Mouse (Mus musculus) gastrocnemius, adult 8-10 months (tissue): ENCODE measurements around the gene Iglon5. TPM values are rescaled to one million over a fixed set of nuclear protein-coding genes. Genes with fewer than 3 reads are reported as not detected.

Experiments
- DNase-seq, 2 experiments: peaks; one replicate each; pipeline ENCODE4 v3.0.0; 2022; ENCODE audit warnings: low spot score in 2 of 2
- microRNA-seq: library from miRNA; unstranded; fragments of <30 nt; microRNA quantifications from one replicate; pipeline ENCODE4 v1.2.0, GENCODE M21; 2022
- total RNA-seq, 4 experiments: library from RNA; stranded (reverse); gene quantifications; 2 replicates each; pipeline ENCODE4 v1.2.4; 2022

Iglon5 gene
- total RNA-seq, 4 experiments from 2014 or later, result 0.10 to 0.31 (median 0.13) TPM; not detected in 1

GRCm38 (mm10) chr7:43429500-43429899, 60.4 kb downstream of the Iglon5 start:
- DNase-seq, result no peak

- no peak for DNase-seq
Measured at GRCm38 (mm10) chr7:43427406-43427805, 62.5 kb downstream of the Iglon5 start, which contains the start of gene Lim2. Lim2 (plus strand) TSS chr7:43427670.

- DNase-seq, result no peak
Measured at GRCm38 (mm10) chr7:43423991-43424625, 65.8 kb downstream of the Iglon5 start.

- peak; percentile 62 to 71 for DNase-seq
Measured at GRCm38 (mm10) chr7:43422995-43423617, 66.8 kb downstream of the Iglon5 start.

Small RNA genes lying within 50 kb of the gene (microRNA-seq; reads per million reads assigned to microRNA genes)
- gene Mir7051, result 3.3 reads per million

Other genes with a start within 250 kb of the Iglon5 start
- gene Zfp715, start 176.8 kb downstream of the Iglon5 start, total RNA-seq, result 10 to 100 TPM in 2 of 4 experiments, 1 to 10 TPM in 2; 9.9 to 11.7 (median 10.6) TPM
- not detected for gene Siglecf, start 138.7 kb downstream of the Iglon5 start, total RNA-seq
- gene Siglecg, start 81.9 kb downstream of the Iglon5 start, total RNA-seq, result not detected
- not detected for gene Lim2, start 62.4 kb downstream of the Iglon5 start, total RNA-seq
- not detected for gene Nkg7, start 53.0 kb downstream of the Iglon5 start, total RNA-seq
- not detected for gene Cldnd2, start 49.3 kb downstream of the Iglon5 start, total RNA-seq
- 100 to 1,000 TPM; 284 to 324 (median 303) TPM for gene Etfb, start 46.0 kb downstream of the Iglon5 start, total RNA-seq
- under 1 TPM in 1 of 4 experiments, not detected in 3; 0.73 TPM for gene Gm45233, start 45.9 kb downstream of the Iglon5 start, total RNA-seq
- gene Vsig10l, start 26.9 kb downstream of the Iglon5 start, total RNA-seq, result 1 to 10 TPM; 1.3 to 2.7 (median 1.7) TPM
- gene 4931406B18Rik, start 15.9 kb upstream of the Iglon5 start, total RNA-seq, result not detected
- gene Cd33, start 54.4 kb upstream of the Iglon5 start, total RNA-seq, result under 1 TPM; 0.10 to 0.75 (median 0.52) TPM
- gene Zfp658, start 72.2 kb upstream of the Iglon5 start, total RNA-seq, result under 1 TPM; 0.16 to 0.43 (median 0.33) TPM
- 1 to 10 TPM; 3.6 to 3.9 (median 3.8) TPM for gene Zfp719, start 89.5 kb upstream of the Iglon5 start, total RNA-seq
- gene Zfp819, start 117.1 kb upstream of the Iglon5 start, total RNA-seq, result not detected
- not detected for gene Ceacam18, start 144.6 kb upstream of the Iglon5 start, total RNA-seq
- under 1 TPM; 0.12 to 0.25 (median 0.16) TPM for gene Siglece, start 170.1 kb upstream of the Iglon5 start, total RNA-seq
- gene Ctu1, start 181.9 kb upstream of the Iglon5 start, total RNA-seq, result 1 to 10 TPM; 2.1 to 3.2 (median 2.6) TPM
- gene Klk14, start 200.3 kb upstream of the Iglon5 start, total RNA-seq, result under 1 TPM in 1 of 4 experiments, not detected in 3; 0.19 TPM
- gene Klk13, start 222.5 kb upstream of the Iglon5 start, total RNA-seq, result not detected